Mouse (Mus musculus) embryonic facial prominence, embryonic 10.5 days (tissue): ENCODE results near the gene Il1rapl1. TPM values are rescaled to one million over a fixed set of nuclear protein-coding genes. Genes with fewer than 3 reads are reported as not detected.
"Not testable (repeated sequence)": the region's sequence is repeated elsewhere in the genome, so short reads cannot be mapped to it uniquely, and the experiment has no call there.

Experiments
- DNase-seq: peaks from one replicate; pipeline ENCODE4 v3.0.0-alpha.2; 2017; ENCODE audit warnings: low spot score
- H3K27ac ChIP-seq: fragments of 300-500 bp; sonication (generic); replicated peaks from 2 replicates; pipeline ENCODE4 v1.5.1; 2016; ENCODE audit warnings: mild to moderate bottlenecking
- H3K27me3 ChIP-seq: fragments of 300-500 bp; sonication (generic); replicated peaks from 2 replicates; pipeline ENCODE4 v1.6.1; 2016; ENCODE audit warnings: low read depth, mild to moderate bottlenecking; ENCODE audit not compliant: poor library complexity, severe bottlenecking
- H3K36me3 ChIP-seq: fragments of 300-500 bp; sonication (generic); replicated peaks from 2 replicates; pipeline ENCODE4 v1.6.1; 2016; ENCODE audit warnings: mild to moderate bottlenecking, moderate library complexity
- H3K4me1 ChIP-seq: fragments of 300-500 bp; sonication (generic); 2 replicates; pipeline ENCODE4 v1.6.1; 2016
- H3K4me3 ChIP-seq: fragments of 300-500 bp; sonication (generic); 2 replicates; pipeline ENCODE4 v1.5.1; 2016; ENCODE audit warnings: mild to moderate bottlenecking, moderate library complexity
- H3K9me3 ChIP-seq: fragments of 300-500 bp; sonication (generic); 2 replicates; pipeline ENCODE4 v1.6.1; 2016; ENCODE audit warnings: mild to moderate bottlenecking
- WGBS: fragments of 180-500 bp; shearing (Covaris S2); methylation state at CpG from one replicate; pipeline ENCODE4 v1.1.7; 2016; 5-methylcytosine and 5-hydroxymethylcytosine counted together
- polyA plus RNA-seq: library from polyadenylated mRNA; unstranded; fragments of >200 nt; fragmentation: Nextera tagmentation; extraction: Ambion mirVana; gene quantifications from 2 replicates; pipeline ENCODE4 v1.2.1, GENCODE M21; 2016

Il1rapl1 gene
- polyA plus RNA-seq, 1 experiment from 2014 or later, result 0.39 TPM

- H3K9me3 ChIP-seq, result no peaks in the 10 kb centered on the region
- H3K27ac ChIP-seq, result no peak overlapping the region
- H3K36me3 ChIP-seq, result no peaks in the 10 kb centered on the region
- no peaks in the 10 kb centered on the region for H3K27me3 ChIP-seq
- no peak for DNase-seq
- H3K4me1 ChIP-seq, result no peaks in the 10 kb centered on the region
- 91% methylated on average over 1 of the region's 1 CpGs for WGBS
- no peak overlapping the region for H3K4me3 ChIP-seq
Measured at GRCm38 (mm10) chrX:87483416-87483815, 632.0 kb downstream of the Il1rapl1 start.

- WGBS, result 58% methylated on average over 11 of the region's 11 CpGs
- not testable (repeated sequence) for H3K4me1 ChIP-seq
Measured at GRCm38 (mm10) chrX:87238191-87238590, 877.3 kb downstream of the Il1rapl1 start.

GRCm38 (mm10) chrX:87225280-87225679 lies 890.2 kb downstream of the Il1rapl1 start:
- Histone ChIP-seq H3K27me3 (no peaks in the 10 kb centered on the region), H3K27ac (no peak overlapping the region), H3K36me3 (no peaks in the 10 kb centered on the region), H3K4me1 (no peaks in the 10 kb centered on the region), H3K4me3 (no peak overlapping the region), H3K9me3 (no peaks in the 10 kb centered on the region)
- no peak for DNase-seq

More at GRCm38 (mm10) chrX:87238191-87238590, 877.3 kb downstream of the Il1rapl1 start:
- not testable (repeated sequence) for H3K27ac ChIP-seq, H3K4me3 ChIP-seq, H3K9me3 ChIP-seq, H3K36me3 ChIP-seq, H3K27me3 ChIP-seq
- peak; percentile 100 for DNase-seq

- Histone ChIP-seq H3K36me3 (no peaks in the 10 kb centered on the region), H3K9me3 (no peaks in the 10 kb centered on the region), H3K4me3 (no peak overlapping the region), H3K4me1 (no peaks in the 10 kb centered on the region), H3K27me3 (no peaks in the 10 kb centered on the region), H3K27ac (no peak overlapping the region)
- no peak for DNase-seq
Measured at GRCm38 (mm10) chrX:87002296-87002695, 1113.1 kb downstream of the Il1rapl1 start.

- 67% methylated on average over 1 of the region's 1 CpGs for WGBS
- Histone ChIP-seq H3K36me3 (no peaks in the 10 kb centered on the region), H3K4me3 (no peak overlapping the region), H3K27me3 (no peaks in the 10 kb centered on the region), H3K9me3 (no peaks in the 10 kb centered on the region), H3K27ac (no peak overlapping the region), H3K4me1 (no peaks in the 10 kb centered on the region)
- no peak for DNase-seq
Measured at GRCm38 (mm10) chrX:86955126-86955525, 1160.3 kb downstream of the Il1rapl1 start.

GRCm38 (mm10) chrX:86954614-86955013 lies 1160.8 kb downstream of the Il1rapl1 start:
- no peaks in the 10 kb centered on the region for H3K9me3 ChIP-seq
- DNase-seq, result no peak
- H3K4me1 ChIP-seq, result no peaks in the 10 kb centered on the region
- no peak overlapping the region for H3K27ac ChIP-seq
- no peaks in the 10 kb centered on the region for H3K27me3 ChIP-seq
- no peaks in the 10 kb centered on the region for H3K36me3 ChIP-seq
- 83% methylated on average over 1 of the region's 1 CpGs for WGBS
- H3K4me3 ChIP-seq, result no peak overlapping the region

- Histone ChIP-seq H3K9me3 (no peaks in the 10 kb centered on the region), H3K27me3 (no peaks in the 10 kb centered on the region), H3K27ac (no peak overlapping the region), H3K4me1 (no peaks in the 10 kb centered on the region), H3K4me3 (no peak overlapping the region), H3K36me3 (no peaks in the 10 kb centered on the region)
- WGBS, result 66% methylated on average over 2 of the region's 2 CpGs
- no peak for DNase-seq
Measured at GRCm38 (mm10) chrX:86950940-86951339, 1164.5 kb downstream of the Il1rapl1 start.

- H3K36me3 ChIP-seq, result no peaks in the 10 kb centered on the region
- no peaks in the 10 kb centered on the region for H3K9me3 ChIP-seq
- H3K4me3 ChIP-seq, result no peak overlapping the region
- H3K27me3 ChIP-seq, result no peaks in the 10 kb centered on the region
- H3K27ac ChIP-seq, result no peak overlapping the region
- no peaks in the 10 kb centered on the region for H3K4me1 ChIP-seq
- DNase-seq, result no peak
Measured at GRCm38 (mm10) chrX:86949112-86949511, 1166.3 kb downstream of the Il1rapl1 start.

- H3K9me3 ChIP-seq, result no peaks in the 10 kb centered on the region
- H3K4me3 ChIP-seq, result no peak overlapping the region
- 91% methylated on average over 2 of the region's 2 CpGs for WGBS
- H3K4me1 ChIP-seq, result no peaks in the 10 kb centered on the region
- no peak overlapping the region for H3K27ac ChIP-seq
- H3K27me3 ChIP-seq, result no peaks in the 10 kb centered on the region
- H3K36me3 ChIP-seq, result no peaks in the 10 kb centered on the region
- DNase-seq, result no peak
Measured at GRCm38 (mm10) chrX:86854835-86855234, 1260.6 kb downstream of the Il1rapl1 start.

- 80% methylated on average over 3 of the region's 3 CpGs for WGBS
- H3K27ac ChIP-seq, result no peak overlapping the region
Measured at GRCm38 (mm10) chrX:86808218-86808617, 1307.2 kb downstream of the Il1rapl1 start.

GRCm38 (mm10) chrX:86802725-86803124 lies 1312.7 kb downstream of the Il1rapl1 start:
- 66% methylated on average over 2 of the region's 2 CpGs for WGBS
- DNase-seq, result no peak
- Histone ChIP-seq H3K27me3 (no peaks in the 10 kb centered on the region), H3K9me3 (no peaks in the 10 kb centered on the region), H3K27ac (no peak overlapping the region), H3K36me3 (no peaks in the 10 kb centered on the region), H3K4me3 (no peak overlapping the region), H3K4me1 (no peaks in the 10 kb centered on the region)

More at GRCm38 (mm10) chrX:86808218-86808617, 1307.2 kb downstream of the Il1rapl1 start:
- Histone ChIP-seq H3K9me3 (no peaks in the 10 kb centered on the region), H3K27me3 (no peaks in the 10 kb centered on the region), H3K36me3 (no peaks in the 10 kb centered on the region), H3K4me3 (no peak overlapping the region), H3K4me1 (no peaks in the 10 kb centered on the region)
- no peak for DNase-seq

GRCm38 (mm10) chrX:86728803-86729202 lies 1386.6 kb downstream of the Il1rapl1 start:
- DNase-seq, result no peak
- H3K36me3 ChIP-seq, result no peaks in the 10 kb centered on the region
- no peak overlapping the region for H3K27ac ChIP-seq
- 47% methylated on average over 3 of the region's 3 CpGs for WGBS
- no peaks in the 10 kb centered on the region for H3K4me1 ChIP-seq
- 0 out of 2 replicates have a peak, but pooled peaks cover 8% of the 10 kb centered on the region for H3K27me3 ChIP-seq
- H3K4me3 ChIP-seq, result no peak overlapping the region
- H3K9me3 ChIP-seq, result no peaks in the 10 kb centered on the region
